Mouse (Mus musculus) liver, embryonic 14.5 days (tissue): ENCODE measurements at regions not wholly inside any gene's neighbourhood (a gene's known extent, or its start where the extent isn't known, plus 50 kb on each side); places are given as distances from the start of the nearest gene placed in this dataset.

Experiments
- ATAC-seq: fragments of 200-750 bp; cut with Nextera tagmentation; 2 replicates; pipeline ENCODE4 v1.8.0; 2017; ENCODE audit warnings: moderate number of reproducible peaks, mild to moderate bottlenecking, moderate library complexity; ENCODE audit not compliant: insufficient read depth
- DNase-seq, 3 experiments: peaks; one replicate each; pipeline ENCODE4 v3.0.0-alpha.2; 2012 to 2013; ENCODE audit warnings: low read depth in 3 of 3, low spot score in 3 of 3
- H3K27ac ChIP-seq: fragments of 300-500 bp; sonication (generic); 2 replicates; pipeline ENCODE4 v1.5.1; 2014; ENCODE audit warnings: moderate library complexity, mild to moderate bottlenecking, control low read depth, inconsistent platforms
- H3K27me3 ChIP-seq: fragments of 300-500 bp; sonication (generic); 2 replicates; pipeline ENCODE4 v1.6.1; 2014; ENCODE audit warnings: mild to moderate bottlenecking, low read length, moderate library complexity; ENCODE audit not compliant: control insufficient read depth, insufficient read depth
- H3K36me3 ChIP-seq: fragments of 300-500 bp; sonication (generic); replicated peaks from 2 replicates; pipeline ENCODE4 v1.6.1; 2014; ENCODE audit warnings: low read depth; ENCODE audit not compliant: control insufficient read depth, insufficient read depth
- H3K4me1 ChIP-seq, 2 experiments: fragments of 200-500 bp in 1 of 2; fragments of 300-500 bp in 1 of 2; sonication (generic) in 1 of 2; replicated peaks; 2 replicates each; pipeline ENCODE4 v1.6.1; 2012 to 2014; ENCODE audit warnings: antibody characterized with exemption in 1 of 2, inconsistent platforms in 1 of 2, low read length in 1 of 2; ENCODE audit not compliant: control insufficient read depth in 2 of 2, insufficient read depth in 2 of 2
- H3K4me2 ChIP-seq: fragments of 300-500 bp; sonication (generic); 2 replicates; pipeline ENCODE4 v1.6.1; 2014; ENCODE audit warnings: low read depth, mild to moderate bottlenecking, control low read depth, moderate library complexity
- H3K4me3 ChIP-seq, 2 experiments: fragments of 200-500 bp in 1 of 2; fragments of 300-500 bp in 1 of 2; sonication (generic) in 1 of 2; 2 replicates each; pipeline ENCODE4 v1.5.1; 2012 to 2014; ENCODE audit warnings: low read depth in 2 of 2, low read length in 2 of 2, mild to moderate bottlenecking in 2 of 2, control low read depth in 1 of 2, inconsistent platforms in 1 of 2, moderate library complexity in 1 of 2; ENCODE audit not compliant: insufficient read depth in 1 of 2
- H3K9ac ChIP-seq: fragments of 300-500 bp; sonication (generic); replicated peaks from 2 replicates; pipeline ENCODE4 v1.6.1; 2014; ENCODE audit warnings: mild to moderate bottlenecking, control low read depth, moderate library complexity
- H3K9me3 ChIP-seq: fragments of 300-500 bp; sonication (generic); 2 replicates; pipeline ENCODE4 v1.6.1; 2016; ENCODE audit warnings: low read length, mixed read lengths; ENCODE audit not compliant: control insufficient read depth
- CTCF ChIP-seq: IDR thresholded peaks from 2 replicates; pipeline ENCODE4 v1.5.1; 2016; ENCODE audit warnings: antibody characterized with exemption, low read depth, control low read depth
- EP300 ChIP-seq: IDR thresholded peaks from 2 replicates; pipeline ENCODE4 v1.6.1; 2016; ENCODE audit warnings: antibody characterized with exemption, low read depth
- WGBS: fragments of 180-500 bp; shearing (Covaris S2); extraction: QIAGEN DNeasy Blood & Tissue Kit; methylation state at CpG from one replicate; pipeline ENCODE4 v1.1.7; 2014; ENCODE audit not compliant: insufficient replicate concordance; 5-methylcytosine and 5-hydroxymethylcytosine counted together

DNA sequence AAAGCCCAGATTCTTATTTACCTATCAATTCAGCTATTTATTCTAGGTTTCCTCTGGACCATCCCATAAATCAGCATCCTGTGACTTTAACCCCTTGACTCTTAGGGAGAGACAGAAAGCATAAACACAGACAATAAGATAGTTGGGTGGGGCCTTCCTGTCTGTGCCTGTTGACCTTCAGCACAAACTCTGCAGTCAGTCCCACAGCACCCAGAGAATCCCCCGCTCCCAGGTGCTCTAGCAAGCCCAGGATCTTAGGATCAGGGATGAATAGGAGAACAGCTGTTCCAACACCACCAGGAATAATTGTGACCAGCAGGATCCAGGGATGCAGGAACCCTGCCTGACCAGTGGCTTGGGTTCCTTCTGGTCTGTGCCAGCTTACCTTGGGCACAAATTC, 107.8 kb downstream of the Basp1 start:
- H3K4me1 ChIP-seq = no peaks in the 10 kb centered on the region
- H3K36me3 ChIP-seq = no peaks in the 10 kb centered on the region
- H3K4me2 ChIP-seq = no peak overlapping the region
- TF ChIP-seq EP300 (no peak), CTCF (no peak)
- no peak overlapping the region for H3K4me3 ChIP-seq
- DNase-seq (no peak), ATAC-seq (no peak)
- H3K27ac ChIP-seq = no peak overlapping the region
- H3K9ac ChIP-seq = no peak overlapping the region
- 43% methylated on average over 1 of the region's 1 CpGs for WGBS
- H3K27me3 ChIP-seq = no peaks in the 10 kb centered on the region
- no peaks in the 10 kb centered on the region for H3K9me3 ChIP-seq

DNA sequence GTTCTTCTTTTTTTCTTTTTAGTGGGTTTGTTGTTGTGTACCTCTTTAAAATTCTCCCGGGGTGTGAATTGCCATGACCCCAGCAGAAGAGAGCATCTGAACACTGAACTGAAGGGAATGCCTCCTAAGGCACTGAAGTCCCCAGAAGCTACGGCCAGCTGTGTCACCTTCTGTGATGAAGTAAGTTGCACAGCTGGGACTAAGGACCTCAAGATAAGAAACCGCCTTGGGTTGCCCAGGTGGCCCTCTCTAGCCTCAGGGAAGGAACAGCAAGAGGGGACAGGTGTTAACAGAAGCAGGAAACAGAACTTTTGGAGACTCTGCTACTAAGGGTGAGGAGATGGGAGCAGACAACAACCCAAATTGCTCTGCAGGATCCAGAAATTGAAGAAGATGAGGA, 110.2 kb downstream of the Basp1 start:
- Histone ChIP-seq H3K9ac (no peak overlapping the region), H3K4me2 (no peak overlapping the region), H3K9me3 (no peaks in the 10 kb centered on the region), H3K4me1 (no peaks in the 10 kb centered on the region), H3K4me3 (no peak overlapping the region), H3K27me3 (no peaks in the 10 kb centered on the region), H3K36me3 (no peaks in the 10 kb centered on the region), H3K27ac (no peak overlapping the region)
- DNase-seq = no peak
- 39% methylated on average over 3 of the region's 3 CpGs for WGBS
- TF ChIP-seq CTCF (no peak), EP300 (no peak)
- ATAC-seq = no peak

DNA sequence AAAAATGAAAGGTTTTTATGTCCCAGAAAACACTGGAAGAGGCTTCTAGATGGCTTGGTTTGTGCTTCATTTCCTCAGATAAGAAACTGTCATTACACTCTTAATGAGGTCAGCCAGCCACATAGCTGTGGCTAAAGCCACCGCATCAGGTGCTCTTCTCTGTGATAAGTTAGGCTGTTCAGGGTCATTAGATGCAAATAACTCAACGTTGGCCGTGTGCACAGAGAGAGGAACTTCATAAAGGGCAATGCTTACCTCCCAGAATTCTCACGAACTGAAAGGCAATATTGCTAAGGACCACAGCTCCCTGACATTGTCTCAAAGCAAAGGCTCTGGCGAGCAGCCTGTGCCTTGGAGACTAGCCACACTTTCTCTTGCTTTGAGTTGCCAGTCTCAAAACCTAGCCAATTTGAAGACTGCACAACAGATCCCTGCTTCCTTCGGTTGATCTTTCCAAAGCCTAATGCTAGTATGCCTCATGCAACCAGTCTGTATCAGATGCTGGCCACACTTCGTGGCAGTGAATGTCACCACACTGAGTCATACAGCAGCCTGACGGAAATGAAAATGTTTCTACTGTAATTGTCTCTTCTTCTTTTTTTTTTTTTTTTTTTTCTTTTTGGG, 110.8 kb downstream of the Basp1 start:
- H3K27ac ChIP-seq = no peak overlapping the region
- no peaks in the 10 kb centered on the region for H3K36me3 ChIP-seq
- H3K9me3 ChIP-seq = no peaks in the 10 kb centered on the region
- H3K4me3 ChIP-seq = no peak overlapping the region
- H3K27me3 ChIP-seq = no peaks in the 10 kb centered on the region
- WGBS = 18% methylated on average over 8 of the region's 8 CpGs
- no peak overlapping the region for H3K9ac ChIP-seq
- no peak overlapping the region for H3K4me2 ChIP-seq
- ATAC-seq = no peak
- DNase-seq = no peak
- TF ChIP-seq CTCF = no peak
- H3K4me1 ChIP-seq = no peaks in the 10 kb centered on the region; a peak in 1 of 4 replicates

DNA sequence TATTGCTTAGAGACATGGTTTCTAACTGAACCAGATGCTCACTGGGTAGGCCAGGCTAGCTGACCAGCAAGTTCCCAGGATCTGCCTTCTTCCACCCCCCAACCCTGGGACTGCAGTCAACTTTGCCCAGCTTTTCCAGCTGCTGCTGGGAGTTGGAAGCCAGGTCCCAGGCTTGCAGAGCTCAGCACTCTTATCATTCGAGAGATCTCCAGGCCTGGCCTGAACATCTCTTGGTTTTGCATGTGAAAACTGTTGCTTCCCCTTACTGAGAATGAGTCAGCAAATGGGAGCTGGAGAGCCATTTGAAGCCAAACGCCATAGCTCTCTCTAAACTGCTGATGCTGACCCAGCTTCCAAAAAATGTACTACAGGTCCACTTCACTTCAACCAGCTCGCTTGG, 111.8 kb downstream of the Basp1 start:
- Histone ChIP-seq H3K27ac (no peak overlapping the region), H3K27me3 (no peaks in the 10 kb centered on the region), H3K9me3 (no peaks in the 10 kb centered on the region), H3K9ac (no peak overlapping the region), H3K4me2 (no peak overlapping the region), H3K4me1 (no peaks in the 10 kb centered on the region; a peak in 1 of 4 replicates), H3K4me3 (no peak overlapping the region), H3K36me3 (no peaks in the 10 kb centered on the region)
- ATAC-seq (no peak), DNase-seq (no peak)
- TF ChIP-seq CTCF = no peak
- WGBS = 14% methylated on average over 3 of the region's 3 CpGs

DNA sequence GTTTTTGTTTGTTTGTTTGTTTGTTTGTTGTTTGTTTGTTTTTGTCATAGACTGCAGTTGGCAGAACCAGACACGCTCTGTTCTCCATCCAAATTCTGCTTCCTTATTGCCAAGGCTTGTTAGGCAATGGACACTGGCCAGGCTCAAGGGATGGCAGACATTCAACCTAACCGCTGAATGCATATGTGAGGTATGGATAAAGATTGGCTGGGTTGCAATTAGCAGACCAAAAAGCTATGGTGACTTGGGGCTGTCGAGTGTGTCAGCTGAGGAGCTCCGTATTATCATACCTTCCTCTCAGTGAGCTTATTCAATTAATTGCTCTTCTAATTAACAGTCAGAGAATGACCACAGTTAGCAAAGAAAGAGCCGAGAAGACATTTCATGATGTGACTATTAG, 116.3 kb downstream of the Basp1 start:
- no peak overlapping the region for H3K4me3 ChIP-seq
- H3K27me3 ChIP-seq = no peaks in the 10 kb centered on the region
- no peaks in the 10 kb centered on the region; a peak in 1 of 4 replicates for H3K4me1 ChIP-seq
- H3K4me2 ChIP-seq = no peak overlapping the region
- no peaks in the 10 kb centered on the region for H3K9me3 ChIP-seq
- DNase-seq (no peak), ATAC-seq (no peak)
- TF ChIP-seq CTCF (no peak), EP300 (no peak)
- no peak overlapping the region for H3K9ac ChIP-seq
- no peak overlapping the region for H3K27ac ChIP-seq
- WGBS = 56% methylated on average over 5 of the region's 5 CpGs
- H3K36me3 ChIP-seq = no peaks in the 10 kb centered on the region
